Mouse (Mus musculus) spleen, adult 10 weeks (tissue): ENCODE results near the gene LTO1. TPM values are rescaled to one million over a fixed set of nuclear protein-coding genes. Genes with fewer than 3 reads are reported as not detected.

Source experiments
- polyA plus RNA-seq: library from polyadenylated mRNA; stranded (reverse); fragments of 350-450 nt; fragmentation: Illumina TruSeq; extraction: RNeasy Lipid Tissue Mini Kit (QIAGEN cat#74804); gene quantifications from one replicate; pipeline ENCODE4 v1.2.3, GENCODE M21; 2015; ENCODE audit warnings: low replicate concordance; ENCODE audit not compliant: insufficient read depth

Gene LTO1
- 24.7 TPM for polyA plus RNA-seq

GRCm38 (mm10) chr7:144914948-144915750, at the start of gene LTO1:
TSS of gene LTO1 (plus strand) at chr7:144915100.

GRCm38 (mm10) chr7:144896294-144897218, 18.3 kb upstream of the LTO1 start, which contains the start of gene Fgf15:
TSS of gene Fgf15 (plus strand) at chr7:144896531.

GRCm38 (mm10) chr7:144939344-144940002, 24.6 kb downstream of the LTO1 start, which contains the start of gene Ccnd1:
TSS of gene Ccnd1 (minus strand) at chr7:144939925.

Other genes starting within 250 kb of the LTO1 start
- gene Ano1, start 163.1 kb upstream of the LTO1 start, polyA plus RNA-seq: 7.7 TPM
- gene Fgf3, start 77.0 kb upstream of the LTO1 start, polyA plus RNA-seq: not detected
- not detected for gene Fgf4, start 67.7 kb upstream of the LTO1 start, polyA plus RNA-seq
- not detected for gene Fgf15, start 18.6 kb upstream of the LTO1 start, polyA plus RNA-seq
- gene Ccnd1, start 24.8 kb downstream of the LTO1 start, polyA plus RNA-seq: 53.0 TPM